Mouse (Mus musculus): Measurements from ENCODE around the gene Igf2r. TPM values are rescaled to one million over a fixed set of nuclear protein-coding genes. Genes with fewer than 3 reads are reported as not detected.
"Not testable (repeated sequence)": the region's sequence is repeated elsewhere in the genome, so short reads cannot be mapped to it uniquely, and the experiment has no call there.

Igf2r gene
- polyA plus RNA-seq, 1 experiment: 35.4 TPM

GRCm38 (mm10) chr17:12674980-12675379 is 94.5 kb downstream of the Igf2r start:
- DNase-seq (ENCODE audit: low spot score): not testable (repeated sequence)

DNA sequence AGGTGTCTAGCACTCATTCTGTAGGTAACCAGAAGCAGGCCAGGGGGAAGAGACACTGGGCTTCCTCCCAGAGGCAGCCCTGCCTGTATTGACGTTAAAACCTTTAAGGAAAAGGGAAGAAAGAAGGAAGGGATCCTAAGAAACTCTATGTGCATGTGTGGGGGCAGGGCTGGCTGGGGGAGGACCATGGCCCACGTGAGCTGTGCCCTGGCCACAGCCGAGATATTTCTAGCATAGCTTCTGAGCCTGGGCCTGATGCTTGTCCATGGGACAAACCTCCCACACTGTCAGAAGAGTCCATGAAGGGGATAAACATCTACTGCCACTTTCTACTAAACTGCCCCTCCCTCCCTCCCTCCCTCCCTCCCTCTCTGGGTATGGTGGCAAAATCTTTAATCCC is 95.6 kb downstream of the Igf2r start:
- no peak for DNase-seq (ENCODE audit: low spot score)

DNA sequence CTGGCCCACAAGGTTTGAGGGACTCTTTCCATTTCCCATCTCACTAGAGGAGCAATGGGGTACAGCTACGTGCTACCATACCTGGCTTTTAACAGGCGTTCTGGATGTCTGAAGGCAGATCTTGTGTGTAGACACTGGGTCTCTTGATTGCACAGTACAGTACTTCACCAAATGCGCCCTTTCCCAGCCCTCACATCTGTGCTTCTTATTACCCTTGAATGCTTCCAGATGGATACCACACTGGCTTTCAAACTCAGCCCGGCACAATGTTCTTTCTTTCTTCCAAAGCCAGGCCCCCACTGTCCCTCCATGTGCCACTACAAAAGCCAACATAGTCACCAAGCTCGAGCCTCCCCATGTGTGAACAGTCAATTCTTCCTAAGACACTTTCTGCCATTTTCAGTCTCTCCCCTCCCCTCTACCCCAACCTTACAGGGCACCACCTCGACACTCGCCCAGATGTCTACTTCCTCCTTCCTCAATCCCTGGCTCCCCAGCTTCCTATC is 97.1 kb downstream of the Igf2r start:
- no peak for DNase-seq (ENCODE audit: low spot score)

DNA sequence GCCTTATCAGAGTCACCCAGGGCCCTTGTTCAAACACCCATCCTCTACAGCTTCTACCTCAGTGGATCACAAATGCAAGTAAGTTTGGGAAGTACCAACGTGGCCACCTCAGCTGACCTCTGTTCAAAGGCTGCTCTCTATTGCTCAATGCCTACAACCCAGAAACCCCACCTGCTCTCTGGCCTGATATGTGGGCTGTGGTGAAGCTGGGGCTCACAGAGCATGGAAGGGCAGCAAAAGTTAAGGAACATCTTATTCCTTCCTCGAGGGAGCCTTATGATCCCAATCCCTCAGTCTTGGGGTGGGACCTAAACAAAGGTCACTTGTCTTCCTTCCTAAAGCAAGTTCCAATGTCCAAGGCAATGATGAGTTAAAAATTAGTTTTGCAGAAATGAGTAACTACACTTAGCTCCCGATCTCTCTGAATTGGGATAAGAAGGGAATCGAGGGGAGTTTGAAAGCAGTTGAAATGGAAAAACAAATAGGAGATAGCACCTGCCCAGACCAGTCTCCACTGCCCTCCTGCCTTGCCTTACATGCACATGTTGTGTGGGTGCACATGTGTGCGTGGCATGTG is 98.3 kb downstream of the Igf2r start:
- DNase-seq (ENCODE audit: low spot score): no peak

DNA sequence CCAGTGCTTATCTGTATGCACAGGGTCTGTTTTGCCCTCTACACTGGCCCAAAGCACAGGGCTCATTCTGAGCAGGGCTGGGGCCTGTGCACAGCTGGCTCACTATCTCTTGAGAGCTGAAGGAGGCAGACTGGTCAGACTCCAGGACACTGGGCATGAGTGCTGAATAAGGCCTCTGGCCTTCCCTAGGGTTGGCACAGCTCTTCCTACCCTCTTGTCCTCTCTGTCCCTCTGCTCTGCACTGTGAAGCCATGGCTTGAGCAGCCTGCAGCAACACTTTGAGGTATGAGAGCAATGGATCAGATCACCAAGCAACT is 100.1 kb downstream of the Igf2r start:
- DNase-seq (ENCODE audit: low spot score): no peak

DNA sequence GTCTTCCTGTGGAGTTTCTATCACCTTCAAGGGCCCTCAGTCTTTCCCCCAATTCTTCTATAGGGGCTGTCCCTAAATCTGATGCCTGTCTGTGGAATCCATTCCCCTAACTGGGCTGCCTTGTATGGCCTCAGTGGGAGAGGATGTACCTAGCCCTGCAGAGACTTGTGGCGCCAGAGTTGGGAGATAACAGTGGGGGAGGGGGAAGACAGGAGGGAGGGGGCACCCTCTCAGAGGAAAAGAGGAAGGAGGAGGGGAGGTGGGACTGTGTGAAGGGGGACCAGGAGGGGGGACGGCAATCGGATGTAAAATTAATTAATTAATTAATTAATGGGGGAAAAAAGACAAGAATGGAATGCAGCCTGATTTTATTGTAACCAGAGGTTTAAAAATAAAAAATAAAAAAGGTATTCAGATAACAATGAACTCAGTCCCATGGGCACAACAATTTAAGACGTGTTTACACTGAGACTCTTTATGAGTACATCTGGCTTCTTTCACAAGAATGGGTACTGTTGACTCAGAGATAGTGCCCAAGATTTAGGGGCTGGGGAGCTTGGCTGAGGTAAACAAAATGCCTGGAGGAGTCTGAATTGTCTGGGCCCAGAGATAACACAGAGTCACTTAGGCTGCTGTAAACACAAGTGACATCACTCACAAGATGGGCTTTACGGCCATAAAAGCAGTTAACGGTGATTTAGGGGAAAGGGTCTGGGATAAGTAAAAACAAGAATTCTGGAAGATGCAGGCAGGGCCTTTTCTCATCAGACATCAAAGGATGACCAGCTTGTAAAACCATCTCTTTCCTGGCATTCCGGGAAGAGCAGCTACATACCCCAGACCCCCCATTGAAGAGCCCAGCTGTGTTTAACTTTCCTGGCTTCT is 100.7 kb downstream of the Igf2r start:
- no peak for DNase-seq (ENCODE audit: low spot score)

DNA sequence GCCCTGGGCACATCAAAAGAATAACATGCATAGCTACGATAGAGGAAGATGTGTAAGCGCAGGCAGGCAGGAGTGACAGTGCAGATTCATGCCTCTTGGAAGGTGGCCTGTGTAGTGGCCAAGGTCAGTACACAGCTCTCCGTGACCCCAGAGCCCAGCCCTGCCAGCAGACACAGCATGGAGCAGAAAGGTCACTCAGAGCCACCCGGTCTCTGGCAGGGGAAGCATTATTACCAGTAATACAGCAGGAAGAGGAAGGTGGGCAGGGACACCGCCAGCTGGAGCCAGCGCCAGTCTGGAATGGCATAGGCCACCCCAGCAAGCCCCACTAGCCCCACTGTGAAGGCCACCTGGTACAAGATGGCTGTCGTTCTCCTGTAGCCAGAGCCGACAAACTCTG is 105.3 kb downstream of the Igf2r start:
- DNase-seq (ENCODE audit: low spot score): no peak

DNA sequence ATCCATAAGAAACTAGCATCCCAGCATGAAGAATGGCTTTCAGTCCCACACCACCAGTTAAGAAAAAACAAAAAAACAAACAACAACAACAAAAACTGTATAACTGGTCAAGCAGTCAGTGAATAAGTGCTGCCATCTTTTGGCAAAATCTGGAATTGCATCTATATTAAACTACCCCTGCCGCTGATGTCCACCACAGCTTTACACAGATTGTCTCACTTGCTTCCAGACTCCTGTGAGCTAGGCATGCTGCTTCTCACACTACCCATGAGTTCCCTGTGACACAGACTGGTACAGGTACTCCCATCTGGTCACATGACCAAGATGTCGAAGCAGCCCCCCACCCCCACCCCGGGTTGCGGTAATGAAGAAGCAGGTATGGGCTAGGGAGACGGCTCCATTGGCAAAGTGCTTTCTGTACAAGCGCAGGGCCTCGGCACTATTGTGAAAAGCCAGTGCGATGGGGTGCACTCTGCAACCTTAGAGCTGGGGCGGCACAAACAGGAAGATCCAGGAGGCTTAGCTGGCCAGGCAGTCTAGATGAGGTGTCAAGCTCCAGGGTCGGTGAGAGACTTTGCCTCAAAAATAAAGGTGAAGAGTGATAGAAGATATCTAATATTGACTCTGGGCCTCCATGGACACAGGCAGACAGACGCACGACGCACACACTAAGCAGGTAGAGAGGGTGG is 108.7 kb downstream of the Igf2r start:
- no peak for DNase-seq (ENCODE audit: low spot score)

- DNase-seq (ENCODE audit: low spot score): no peak
These were observed 110.2 kb downstream of the Igf2r start for GRCm38 (mm10) chr17:12659233-12659632.

- no peak for DNase-seq (ENCODE audit: low spot score)
These were observed 110.7 kb downstream of the Igf2r start for GRCm38 (mm10) chr17:12658784-12659183.

GRCm38 (mm10) chr17:12655826-12656225 is 113.6 kb downstream of the Igf2r start:
- no peak for DNase-seq (ENCODE audit: low spot score)

GRCm38 (mm10) chr17:12654061-12654460 is 115.4 kb downstream of the Igf2r start:
- no peak for DNase-seq (ENCODE audit: low spot score)

- no peak for DNase-seq (ENCODE audit: low spot score)
These were observed 116.9 kb downstream of the Igf2r start for GRCm38 (mm10) chr17:12652604-12653003.

GRCm38 (mm10) chr17:12645461-12645860 is 124.0 kb downstream of the Igf2r start:
- no peak for DNase-seq (ENCODE audit: low spot score)

DNA sequence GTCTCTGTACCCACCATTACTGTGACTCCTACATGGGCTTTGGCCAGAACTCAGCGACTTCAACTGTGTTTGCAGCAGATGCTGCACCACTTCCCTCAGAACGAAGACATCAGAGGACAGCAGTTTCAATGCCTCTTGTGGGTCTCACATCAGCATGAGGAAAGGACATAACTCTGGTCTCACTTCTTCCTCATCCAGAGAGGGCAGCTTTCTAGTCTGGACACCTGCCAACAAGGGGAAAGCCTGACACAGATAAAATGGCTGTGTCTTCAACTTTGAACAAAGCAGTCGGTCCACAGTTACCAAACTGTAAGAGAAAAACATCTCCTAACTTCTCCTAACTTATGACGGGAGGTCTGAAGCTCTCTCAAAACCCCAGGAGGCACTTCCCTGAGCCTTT is 128.4 kb downstream of the Igf2r start:
- DNase-seq (ENCODE audit: low spot score): no peak

- DNase-seq (ENCODE audit: low spot score): no peak
These were observed 129.9 kb downstream of the Igf2r start for GRCm38 (mm10) chr17:12639585-12639984.

DNA sequence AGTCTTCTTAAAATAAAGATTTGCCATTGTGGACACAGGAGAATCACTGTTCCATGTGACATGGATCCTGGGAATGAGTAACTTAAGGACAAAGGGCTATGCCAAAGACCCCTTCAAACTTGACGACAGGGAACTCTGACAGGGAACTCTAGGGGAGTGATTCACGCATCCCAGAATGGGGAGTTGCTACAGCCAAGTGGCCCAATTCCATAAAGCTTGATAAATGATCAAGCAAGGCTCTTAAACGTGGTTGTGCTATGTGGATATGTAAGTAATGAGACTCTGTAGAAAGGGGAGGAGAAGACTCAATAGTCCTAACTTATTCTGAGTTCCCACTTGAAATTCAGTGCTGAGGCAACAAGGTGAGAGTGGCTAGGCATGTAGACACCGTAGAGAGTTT is 134.7 kb downstream of the Igf2r start:
- DNase-seq (ENCODE audit: low spot score): no peak

Other genes starting within 250 kb of the Igf2r start
- 0.04 TPM in 1 of 2 replicates, not detected in the other for gene Slc22a2, start 185.5 kb downstream of the Igf2r start, polyA plus RNA-seq (2012; rRNA removed)
- 3.5 and 4.5 TPM in 2 replicates for gene Slc22a1, start 93.8 kb downstream of the Igf2r start, polyA plus RNA-seq (2012; rRNA removed)
- 0.33 and 0.38 TPM in 2 replicates for gene Mas1, start 98.5 kb upstream of the Igf2r start, polyA plus RNA-seq (2012; rRNA removed)
- 0.30 and 0.41 TPM in 2 replicates for gene Mrgprh, start 106.4 kb upstream of the Igf2r start, polyA plus RNA-seq (2012; rRNA removed)
- gene Pnldc1, start 140.6 kb upstream of the Igf2r start, polyA plus RNA-seq (2012; rRNA removed): 0.60 and 1.3 TPM in 2 replicates
- 152 and 176 TPM in 2 replicates for gene Tcp1, start 146.0 kb upstream of the Igf2r start, polyA plus RNA-seq (2012; rRNA removed)
- gene Mrpl18, start 146.7 kb upstream of the Igf2r start, polyA plus RNA-seq (2012; rRNA removed): 57.0 and 59.1 TPM in 2 replicates
- 0.37 and 0.41 TPM in 2 replicates for gene Acat3, start 170.9 kb upstream of the Igf2r start, polyA plus RNA-seq (2012; rRNA removed)
- 19.6 and 24.7 TPM in 2 replicates for gene Acat2, start 191.1 kb upstream of the Igf2r start, polyA plus RNA-seq (2012; rRNA removed)
- gene Wtap, start 224.5 kb upstream of the Igf2r start, polyA plus RNA-seq (2012; rRNA removed): 48.5 and 53.5 TPM in 2 replicates
- 172 and 204 TPM in 2 replicates for gene Sod2, start 237.2 kb upstream of the Igf2r start, polyA plus RNA-seq (2012; rRNA removed)

Measured in urinary bladder, adult 2 months (tissue).